Mouse (Mus musculus) testis, adult 2 months (tissue): ENCODE results near the gene Phb.

Experiments
- CTCF ChIP-seq: fragments of 200-500 bp; IDR thresholded peaks from 2 replicates; pipeline ENCODE4 v1.5.1; 2012; ENCODE audit warnings: low read depth, mild to moderate bottlenecking, inconsistent platforms, low read length, moderate library complexity; ENCODE audit not compliant: control insufficient read depth, insufficient read depth, insufficient replicate concordance
- POLR2A ChIP-seq: fragments of 200-500 bp; IDR thresholded peaks from 2 replicates; pipeline ENCODE4 v1.6.1; 2012; ENCODE audit warnings: low read depth, mild to moderate bottlenecking, inconsistent platforms, low read length, moderate library complexity; ENCODE audit not compliant: control insufficient read depth

- TF ChIP-seq CTCF (no peak), POLR2A (no peak)
Observed at GRCm38 (mm10) chr11:95667177-95667576, 420 bp downstream of the Phb start.
